Mouse (Mus musculus) kidney, adult 2 months (tissue): ENCODE measurements around the gene Tedc2. TPM values are rescaled to one million over a fixed set of nuclear protein-coding genes. Genes with fewer than 3 reads are reported as not detected.
A peak's percentile ranks its signal among the peaks of the same experiment; 100 is the strongest.

Experiments
- DNase-seq: peaks from one replicate; pipeline ENCODE4 v3.0.0; 2021
- H3K27ac ChIP-seq: fragments of 200-500 bp; 2 replicates; pipeline ENCODE4 v1.5.1; 2012; ENCODE audit warnings: low read depth, low read length, control low read depth, inconsistent platforms; ENCODE audit not compliant: insufficient read depth
- H3K27me3 ChIP-seq: fragments of 200-500 bp; replicated peaks from 2 replicates; pipeline ENCODE4 v1.6.1; 2012; ENCODE audit warnings: mild to moderate bottlenecking, moderate library complexity, low read length, inconsistent platforms; ENCODE audit not compliant: control insufficient read depth, insufficient read depth
- H3K36me3 ChIP-seq: fragments of 200-500 bp; 2 replicates; pipeline ENCODE4 v1.6.1; 2012; ENCODE audit warnings: mild to moderate bottlenecking, moderate library complexity, low read length, inconsistent platforms; ENCODE audit not compliant: control insufficient read depth, insufficient read depth
- H3K4me1 ChIP-seq: fragments of 200-500 bp; 2 replicates; pipeline ENCODE4 v1.6.1; 2011; ENCODE audit warnings: low read length; ENCODE audit not compliant: control insufficient read depth, insufficient read depth
- H3K4me3 ChIP-seq: fragments of 200-500 bp; 2 replicates; pipeline ENCODE4 v1.5.1; 2011; ENCODE audit warnings: mild to moderate bottlenecking, low read depth, low read length, control low read depth; ENCODE audit not compliant: insufficient read depth
- CTCF ChIP-seq: fragments of 200-500 bp; conservative IDR thresholded peaks from 2 replicates; pipeline ENCODE4 v1.5.1; 2011; ENCODE audit warnings: low read depth, mild to moderate bottlenecking, control low read depth, low read length, moderate library complexity, mixed read lengths; ENCODE audit not compliant: insufficient read depth, insufficient read length
- POLR2A ChIP-seq: fragments of 200-500 bp; IDR thresholded peaks from one replicate; pipeline ENCODE4 v1.6.1; 2011; ENCODE audit warnings: low read depth, low read length, control low read depth
- WGBS: fragments of 180-500 bp; shearing (Covaris S2); methylation state at CpG from one replicate; pipeline ENCODE4 v1.1.7; 2018; 5-methylcytosine and 5-hydroxymethylcytosine counted together
- polyA plus RNA-seq: library from polyadenylated mRNA; depleted of rRNA; stranded (reverse); fragments of >200 nt; gene quantifications from 2 replicates; pipeline ENCODE4 v1.2.3, GENCODE M21; 2012

Tedc2 gene
- polyA plus RNA-seq, 1 experiment, result 4.6 TPM

GRCm38 (mm10) chr17:24207768-24208640 is 12.6 kb downstream of the Tedc2 start:
- Histone ChIP-seq H3K27me3 (no peaks in the 10 kb centered on the region), H3K36me3 (no peaks in the 10 kb centered on the region), H3K4me3 (no peak overlapping the region; the same call in 1 of the 2 replicates), H3K27ac (no peak overlapping the region), H3K4me1 (peaks cover 8% of the 10 kb centered on the region; the same call in 1 of the 2 replicates)
- TF ChIP-seq CTCF (no peak), POLR2A (no peak)
- DNase-seq, result no peak
- WGBS, result 84% methylated on average over 34 of the region's 34 CpGs

DNA sequence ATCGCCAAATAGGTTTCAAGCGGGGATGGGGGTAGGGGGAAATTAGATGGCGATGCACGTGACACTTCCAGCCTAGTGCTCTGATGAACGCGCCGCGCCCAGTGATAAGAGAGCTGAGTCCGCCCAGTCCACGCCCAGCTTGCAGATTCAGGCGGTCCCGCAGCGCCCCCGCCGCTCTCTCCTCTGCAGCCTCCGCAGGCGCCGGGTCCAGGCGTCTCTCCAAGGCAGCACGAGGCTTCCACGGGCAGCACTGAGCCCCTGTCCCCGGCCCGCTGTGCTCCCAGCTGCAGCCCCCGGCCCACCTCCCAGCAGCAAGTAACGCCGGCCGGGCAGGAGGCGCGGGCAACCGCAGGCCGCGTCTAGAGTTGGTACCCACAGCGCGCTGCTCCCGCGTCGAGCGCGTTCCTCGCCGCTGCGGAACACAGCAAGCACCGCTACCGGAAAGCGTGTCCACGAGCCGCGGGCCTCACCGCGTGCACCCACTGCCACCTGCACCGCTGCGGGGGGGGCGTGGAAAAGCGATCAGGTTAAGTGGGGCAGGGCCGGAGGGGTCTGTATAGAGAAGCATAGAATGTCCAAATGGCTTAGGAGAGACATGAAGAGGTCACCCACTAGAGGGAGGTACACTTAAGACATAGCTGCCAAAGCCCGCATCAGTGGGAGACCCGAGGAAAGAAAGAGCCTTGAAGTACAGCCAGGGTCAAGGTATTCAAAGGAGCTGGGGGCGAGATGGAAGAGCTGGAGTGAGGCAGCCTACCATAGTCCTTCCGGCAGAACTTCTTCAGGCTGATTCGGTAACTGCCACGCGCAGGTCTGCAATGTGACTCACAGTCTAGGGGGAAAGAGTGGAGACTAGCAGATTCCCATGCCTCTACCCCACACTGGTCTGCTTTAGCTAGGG is 13.9 kb downstream of the Tedc2 start:
- Histone ChIP-seq H3K4me3 (peak overlapping the region; percentile 28), H3K27me3 (no peaks in the 10 kb centered on the region), H3K27ac (no peak overlapping the region), H3K36me3 (no peaks in the 10 kb centered on the region), H3K4me1 (peaks cover 8% of the 10 kb centered on the region; the same call in 1 of the 2 replicates)
- no peak for TF ChIP-seq POLR2A
- no peak for TF ChIP-seq CTCF
- WGBS, result 12% methylated on average over 62 of the region's 62 CpGs
- DNase-seq, result peak; percentile 50

DNA sequence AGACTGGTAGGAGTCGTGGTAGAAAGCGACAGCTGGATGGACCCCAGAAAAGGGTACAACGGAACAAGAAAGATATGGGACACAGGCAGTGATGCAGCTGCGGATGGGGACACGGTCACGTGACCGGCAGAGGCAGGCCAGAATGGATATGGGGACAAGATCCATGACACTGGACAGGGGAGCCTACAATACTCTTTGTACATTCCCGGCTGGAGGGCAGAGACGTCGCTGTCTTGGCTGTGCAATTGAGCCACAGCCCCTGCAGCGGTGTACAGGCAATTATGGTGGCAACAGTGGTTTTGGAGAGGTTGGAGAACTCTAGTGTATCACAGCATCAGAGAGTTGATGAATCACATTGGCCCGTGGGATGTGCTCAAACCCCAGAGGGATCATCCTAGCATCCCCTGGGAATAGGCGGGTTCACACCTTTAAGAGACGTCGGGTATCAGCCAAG is 14.7 kb downstream of the Tedc2 start:
- peaks cover 4% of the 10 kb centered on the region; the same call in 1 of the 2 replicates for H3K4me1 ChIP-seq
- DNase-seq, result peak; percentile 57
- 7% methylated on average over 15 of the region's 15 CpGs for WGBS
- no peak for TF ChIP-seq CTCF
- no peak for TF ChIP-seq POLR2A
- no peaks in the 10 kb centered on the region for H3K36me3 ChIP-seq
- peak overlapping the region; percentile 54 for H3K4me3 ChIP-seq
- H3K27me3 ChIP-seq, result no peaks in the 10 kb centered on the region
- no peak overlapping the region for H3K27ac ChIP-seq

- H3K27ac ChIP-seq, result no peak within 1 kb of the TSS
- WGBS, result under 1% methylated on average over 65 of the region's 65 CpGs
Observed at GRCm38 (mm10) chr17:24205284-24205888, 15.3 kb downstream of the Tedc2 start, which contains the start of gene Tbc1d24. Tbc1d24 (minus strand) TSS chr17:24205562.

DNA sequence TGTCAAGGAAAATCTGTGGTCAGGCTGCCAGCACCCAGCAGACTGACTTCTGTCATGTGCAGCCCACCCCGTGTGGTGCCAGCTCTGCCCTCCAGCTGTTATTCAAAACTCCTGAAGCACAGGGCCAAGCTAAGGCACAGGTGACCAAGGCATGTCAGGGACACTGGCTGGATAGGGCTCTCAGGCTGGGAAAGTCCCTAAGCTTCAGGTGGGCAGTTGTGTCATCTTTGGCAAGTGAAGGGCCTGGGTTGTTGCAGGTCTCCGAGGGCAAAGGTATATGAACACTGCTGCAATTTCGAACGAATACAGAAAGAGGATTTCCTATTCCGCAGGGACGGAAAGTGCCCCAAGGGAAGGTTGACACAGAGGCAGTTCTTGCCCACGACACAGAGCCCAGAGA is 15.8 kb downstream of the Tedc2 start:
- no peaks in the 10 kb centered on the region for H3K36me3 ChIP-seq
- peak overlapping the region; percentile 54 for H3K4me3 ChIP-seq
- peaks cover 4% of the 10 kb centered on the region; the same call in 1 of the 2 replicates for H3K4me1 ChIP-seq
- no peak overlapping the region for H3K27ac ChIP-seq
- no peak for TF ChIP-seq POLR2A
- TF ChIP-seq CTCF, result no peak
- DNase-seq, result no peak
- no peaks in the 10 kb centered on the region for H3K27me3 ChIP-seq
- WGBS, result 8% methylated on average over 7 of the region's 7 CpGs

More at GRCm38 (mm10) chr17:24205284-24205888, 15.3 kb downstream of the Tedc2 start, which contains the start of gene Tbc1d24:
- no peak for TF ChIP-seq POLR2A
- no peak for TF ChIP-seq CTCF
- peak; percentile 94 for DNase-seq
- no peaks in the 10 kb centered on the region for H3K27me3 ChIP-seq
- H3K36me3 ChIP-seq, result no peaks in the 10 kb centered on the region
- peak within 1 kb of the TSS; percentile 54 for H3K4me3 ChIP-seq
- H3K4me1 ChIP-seq, result peaks cover 4% of the 10 kb centered on the region; the same call in 1 of the 2 replicates

DNA sequence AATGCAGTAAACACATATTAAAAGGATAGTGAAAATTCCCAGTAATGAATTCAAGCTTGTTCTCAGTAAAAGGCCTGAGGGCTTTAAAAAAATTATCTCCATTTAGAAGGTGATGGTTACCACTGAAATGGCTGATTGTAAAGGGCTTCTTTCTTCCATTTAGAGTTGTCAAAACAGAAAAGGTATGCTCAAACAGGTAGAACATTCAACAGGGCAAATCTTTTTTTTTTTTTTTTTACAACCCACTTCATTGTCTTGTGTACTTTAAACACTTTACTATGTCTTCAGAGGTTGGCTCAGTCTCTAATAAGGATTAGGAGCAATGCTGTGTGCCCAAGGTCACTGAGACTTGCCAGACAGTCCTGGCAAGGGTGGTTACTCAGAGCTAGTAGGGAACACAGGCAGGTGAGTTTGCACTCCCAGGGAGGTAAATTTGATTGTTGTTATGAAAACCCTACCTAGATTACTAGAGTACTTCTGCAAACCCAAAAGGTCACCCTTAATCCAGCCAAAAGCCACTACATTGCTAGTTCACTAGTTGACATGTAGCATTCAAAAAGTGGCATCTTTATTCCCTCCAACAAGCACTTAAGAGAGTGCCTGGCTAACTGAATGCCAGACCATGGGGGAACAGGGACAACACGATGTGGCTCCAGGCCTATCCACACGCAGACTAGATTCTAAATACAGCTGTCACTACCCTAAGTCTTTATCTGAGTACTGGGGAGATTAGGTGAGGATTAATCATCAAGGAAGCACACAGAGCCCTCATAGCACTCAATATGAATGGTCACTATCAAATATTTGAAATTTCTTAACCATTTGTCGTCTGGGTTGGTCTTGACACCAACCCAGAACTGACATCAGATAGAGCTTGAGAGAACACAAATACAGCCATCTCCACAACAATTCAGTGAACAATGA is 16.8 kb downstream of the Tedc2 start:
- no peak overlapping the region for H3K4me3 ChIP-seq
- peak; percentile 33 for DNase-seq
- H3K36me3 ChIP-seq, result no peaks in the 10 kb centered on the region
- TF ChIP-seq CTCF (no peak), POLR2A (no peak)
- no peak overlapping the region for H3K27ac ChIP-seq
- H3K4me1 ChIP-seq, result peaks cover 4% of the 10 kb centered on the region; the same call in 1 of the 2 replicates
- no peaks in the 10 kb centered on the region for H3K27me3 ChIP-seq
- WGBS, result 80% methylated on average over 3 of the region's 3 CpGs
